Comparison of ENCODE assay signal across 13 mouse cellular contexts in genomic region chr10:126920220-126920619, GRCm38 (mm10). TPM values are rescaled to one million over a fixed set of nuclear protein-coding genes. Genes with fewer than 3 reads are reported as not detected.
DNase-seq lines count a peak whose midpoint lies in the region; ATAC-seq and TF ChIP-seq lines count a peak whose summit lies in the region.
"Had no signal": no experiment of that assay in that cellular context is flagged by ENCODE, and none has a peak within 500 bp of the region (broad histone marks: within the 10 kb centered on the region; RNA-seq: fewer than 3 reads in every experiment).

No protein-coding gene starts in this region.

- H3K4me3 ChIP-seq in layer of hippocampus, adult 2 months: no peak overlapping the region
- no peak overlapping the region for H3K4me3 ChIP-seq in thymus, adult 2 months (ENCODE audit: control insufficient read depth, insufficient read depth, low read length)
- H3K4me3 ChIP-seq: limb, embryonic 15.5 days had no signal

- ATAC-seq in erythroid progenitor cell, adult 5-6 weeks (replicated peaks; ENCODE audit: low FRiP score, poor library complexity, severe bottlenecking): no peak
- ATAC-seq: forebrain, embryonic 16.5 days had no signal

- WGBS in thymus, adult 2 months: 95% methylated on average over 3 of the region's 3 CpGs

- no peak overlapping the region for H3K27ac ChIP-seq in layer of hippocampus, adult 2 months
- no peak overlapping the region for H3K27ac ChIP-seq in thymus, adult 2 months (ENCODE audit: control insufficient read depth, insufficient read depth, low read length)
- H3K27ac ChIP-seq: limb, embryonic 15.5 days had no signal

- no peak for DNase-seq in layer of hippocampus, adult 2 months (ENCODE audit: low spot score in 2 of 2)
- DNase-seq in layer of hippocampus, adult 8-10 months (ENCODE audit: low spot score in 2 of 2): no peak
- no peak for DNase-seq in thymus, adult 2 months
- no peak for DNase-seq in thymus, postnatal 36 days
- DNase-seq in R1 (ENCODE audit: low read depth, low spot score): peak; percentile 68
- peak; percentile 42 for DNase-seq in splenic B cell, adult 2 months (ENCODE audit: low read depth, low spot score)
- DNase-seq in ovary, adult 18-20 months (ENCODE audit: low spot score): no peak
- DNase-seq: adrenal gland, postnatal 10 days; heart, postnatal 10 days; kidney, postnatal 36 days had no signal

- H3K27me3 ChIP-seq in thymus, adult 2 months (ENCODE audit: control insufficient read depth, insufficient read depth, low read length): no peaks in the 10 kb centered on the region
- H3K27me3 ChIP-seq in splenic B cell, adult 2 months (ENCODE audit: control insufficient read depth, insufficient read depth, low read length, poor library complexity, severe bottlenecking): no peaks in the 10 kb centered on the region; the same call in 1 of the 2 replicates
- H3K27me3 ChIP-seq: limb, embryonic 15.5 days had no signal

- no peak for TF ChIP-seq POLR2A in thymus, adult 2 months (IDR thresholded peaks at IDR 0.05; ENCODE audit: control insufficient read depth, extremely low read depth, insufficient read depth, low read length, poor library complexity)

- H3K4me1 ChIP-seq in thymus, adult 2 months (replicated peaks; ENCODE audit: control insufficient read depth, insufficient read depth, low read length): no peaks in the 10 kb centered on the region

- peak; percentile 66 for TF ChIP-seq CTCF in layer of hippocampus, adult 2 months (conservative IDR thresholded peaks at IDR 0.05)
- peak; percentile 13; the same call in 1 of the 2 replicates for TF ChIP-seq CTCF in thymus, adult 2 months (IDR thresholded peaks at IDR 0.05; ENCODE audit: borderline replicate concordance, control insufficient read depth, extremely low read depth, insufficient read depth, low read length, poor library complexity)

- no peaks in the 10 kb centered on the region for H3K36me3 ChIP-seq in thymus, adult 2 months (ENCODE audit: control insufficient read depth, insufficient read depth, low read length)
- no peaks in the 10 kb centered on the region for H3K36me3 ChIP-seq in splenic B cell, adult 2 months (ENCODE audit: control insufficient read depth, insufficient read depth, low read length, poor library complexity, severe bottlenecking)
- H3K36me3 ChIP-seq: limb, embryonic 15.5 days had no signal

RNA-seq across cellular contexts. Expression of gene Atp23, which starts 19.1 kb away (rescaled TPM):
- total RNA-seq in layer of hippocampus, adult 2 months (2021): 1 to 10 TPM; 9.0 to 10.0 TPM
- total RNA-seq in layer of hippocampus, adult 8-10 months (2022): 10 to 100 TPM in 3 of 4 experiments, 1 to 10 TPM in 1; 7.5 to 11.2 (median 10.5) TPM
- 9.6 and 12.1 TPM in 2 replicates for polyA plus RNA-seq in thymus, adult 2 months (2012; rRNA removed)
- total RNA-seq in erythroid progenitor cell, adult 5-6 weeks (2015; ENCODE audit: low replicate concordance): 3.6 TPM in 1 of 2 replicates, not detected in the other
- total RNA-seq in erythroid progenitor cell, adult 5-6 weeks (2017; ENCODE audit: low replicate concordance): 0.51 and 1.7 TPM in 2 replicates

RNA-seq across cellular contexts. Expression of gene Ctdsp2, which starts 58.3 kb away (rescaled TPM):
- 100 to 1,000 TPM; 106 to 116 TPM for total RNA-seq in layer of hippocampus, adult 2 months (2021)
- 100 to 1,000 TPM; 104 to 120 (median 111) TPM for total RNA-seq in layer of hippocampus, adult 8-10 months (2022)
- polyA plus RNA-seq in thymus, adult 2 months (2012; rRNA removed): 179 and 182 TPM in 2 replicates
- 18.0 and 19.7 TPM in 2 replicates for total RNA-seq in erythroid progenitor cell, adult 5-6 weeks (2015; ENCODE audit: low replicate concordance)
- total RNA-seq in erythroid progenitor cell, adult 5-6 weeks (2017; ENCODE audit: low replicate concordance): 8.5 and 10.3 TPM in 2 replicates

Comparison
In these comparisons a context has a peak if more than half of its experiments do, and no peak if none do; other contexts are left out.
1. DNase-seq: peak in R1 (single experiment) and splenic B cell, adult 2 months (single experiment); none in layer of hippocampus, adult 2 months (0 of 2), layer of hippocampus, adult 8-10 months (0 of 2), thymus, adult 2 months (single experiment), thymus, postnatal 36 days (0 of 2) and ovary, adult 18-20 months (single experiment).
2. RNA of gene Ctdsp2, which starts 58.3 kb away (total RNA-seq): 106 to 116 TPM in layer of hippocampus, adult 2 months and 104 to 120 TPM in layer of hippocampus, adult 8-10 months; 8.5 to 19.7 TPM in erythroid progenitor cell, adult 5-6 weeks; every median in the first group is over 4 times any median in the second.